Mouse (Mus musculus): ENCODE data around the gene Gtpbp3. TPM values are rescaled to one million over a fixed set of nuclear protein-coding genes. Genes with fewer than 3 reads are reported as not detected.

Gtpbp3 gene
- polyA plus RNA-seq, 1 experiment from 2014 or later: 6.8 TPM

DNA sequence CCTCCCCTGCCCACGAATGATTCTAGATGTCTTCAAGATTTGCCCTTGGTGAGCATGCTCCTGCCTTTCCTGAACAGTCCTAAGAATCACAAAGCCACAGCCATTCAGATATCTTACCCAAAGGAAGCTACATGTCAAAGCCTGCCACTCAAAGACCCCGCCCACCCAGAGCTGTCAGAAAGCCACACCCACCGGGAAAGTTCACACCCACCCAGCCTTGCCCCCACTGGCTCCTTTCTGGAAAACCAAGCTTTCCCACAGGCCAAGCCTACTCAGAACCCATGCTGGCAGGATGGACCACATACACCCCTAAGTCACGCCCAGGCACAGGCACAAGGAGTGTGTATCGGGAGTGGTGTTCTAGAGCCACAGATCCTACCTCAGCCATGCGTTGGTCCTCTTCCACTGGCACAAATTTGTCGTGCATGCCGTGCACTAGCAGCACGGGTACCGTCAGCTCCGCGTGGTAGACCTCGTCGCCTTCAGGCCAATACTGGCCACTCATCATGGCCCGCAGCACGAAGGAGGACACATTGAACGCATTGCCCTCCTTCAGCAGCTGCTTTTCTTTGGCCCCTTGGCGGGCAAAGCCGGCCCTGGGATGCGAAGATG lies 30.1 kb upstream of the Gtpbp3 start:
- DNase-seq (ENCODE audit: low spot score): no peak
- WGBS: 86% methylated on average over 20 of the region's 20 CpGs
- Histone ChIP-seq H3K27ac (replicated peaks; ENCODE audit: low read depth, low read length) (no peak overlapping the region), H3K9me3 (ENCODE audit: control insufficient read depth, low read length) (no peaks in the 10 kb centered on the region), H3K9ac (ENCODE audit: low read depth, low read length) (no peak overlapping the region), H3K27me3 (replicated peaks; ENCODE audit: control insufficient read depth, insufficient read depth, low read length) (no peaks in the 10 kb centered on the region), H3K36me3 (ENCODE audit: control insufficient read depth, insufficient read depth, low read length) (peaks cover 52% of the 10 kb centered on the region), H3K4me2 (ENCODE audit: low read depth, low read length) (no peak overlapping the region), H3K4me3 (ENCODE audit: low read depth, low read length) (no peak overlapping the region), H3K4me1 (ENCODE audit: control insufficient read depth, insufficient read depth, low read length) (peaks cover 6% of the 10 kb centered on the region; the same call in 1 of the 2 replicates)
- ATAC-seq (ENCODE audit: low read depth): no peak

DNA sequence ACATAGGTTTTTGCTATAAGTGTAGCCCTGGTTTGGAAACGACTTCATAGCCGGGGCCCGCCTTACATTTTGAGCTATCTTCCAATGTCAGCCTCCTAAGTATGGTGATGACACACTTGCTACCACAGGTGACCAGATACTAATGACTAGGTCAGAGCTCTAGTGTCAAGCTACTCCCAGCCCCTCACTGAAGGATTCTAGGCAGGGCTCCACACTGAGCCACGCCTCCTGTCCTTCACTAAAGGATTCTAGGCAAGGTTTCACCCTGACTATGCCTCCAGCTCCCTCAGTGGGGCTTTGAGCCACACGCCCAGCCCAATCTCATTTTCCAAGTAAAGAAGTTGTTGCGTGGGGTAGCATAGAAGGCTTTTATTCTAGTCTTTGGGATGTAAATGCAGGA lies 27.2 kb upstream of the Gtpbp3 start:
- peaks cover 52% of the 10 kb centered on the region for H3K36me3 ChIP-seq (ENCODE audit: control insufficient read depth, insufficient read depth, low read length)
- no peak overlapping the region for H3K9ac ChIP-seq (ENCODE audit: low read depth, low read length)
- peaks cover 18% of the 10 kb centered on the region; the same call in 1 of the 2 replicates for H3K4me1 ChIP-seq (ENCODE audit: control insufficient read depth, insufficient read depth, low read length)
- H3K4me2 ChIP-seq (ENCODE audit: low read depth, low read length): no peak overlapping the region
- no peaks in the 10 kb centered on the region for H3K27me3 ChIP-seq (replicated peaks; ENCODE audit: control insufficient read depth, insufficient read depth, low read length)
- no peaks in the 10 kb centered on the region for H3K9me3 ChIP-seq (ENCODE audit: control insufficient read depth, low read length)
- DNase-seq (ENCODE audit: low spot score) (no peak), ATAC-seq (ENCODE audit: low read depth) (no peak)
- no peak overlapping the region for H3K4me3 ChIP-seq (ENCODE audit: low read depth, low read length)
- WGBS: 90% methylated on average over 6 of the region's 6 CpGs
- no peak overlapping the region for H3K27ac ChIP-seq (replicated peaks; ENCODE audit: low read depth, low read length)

DNA sequence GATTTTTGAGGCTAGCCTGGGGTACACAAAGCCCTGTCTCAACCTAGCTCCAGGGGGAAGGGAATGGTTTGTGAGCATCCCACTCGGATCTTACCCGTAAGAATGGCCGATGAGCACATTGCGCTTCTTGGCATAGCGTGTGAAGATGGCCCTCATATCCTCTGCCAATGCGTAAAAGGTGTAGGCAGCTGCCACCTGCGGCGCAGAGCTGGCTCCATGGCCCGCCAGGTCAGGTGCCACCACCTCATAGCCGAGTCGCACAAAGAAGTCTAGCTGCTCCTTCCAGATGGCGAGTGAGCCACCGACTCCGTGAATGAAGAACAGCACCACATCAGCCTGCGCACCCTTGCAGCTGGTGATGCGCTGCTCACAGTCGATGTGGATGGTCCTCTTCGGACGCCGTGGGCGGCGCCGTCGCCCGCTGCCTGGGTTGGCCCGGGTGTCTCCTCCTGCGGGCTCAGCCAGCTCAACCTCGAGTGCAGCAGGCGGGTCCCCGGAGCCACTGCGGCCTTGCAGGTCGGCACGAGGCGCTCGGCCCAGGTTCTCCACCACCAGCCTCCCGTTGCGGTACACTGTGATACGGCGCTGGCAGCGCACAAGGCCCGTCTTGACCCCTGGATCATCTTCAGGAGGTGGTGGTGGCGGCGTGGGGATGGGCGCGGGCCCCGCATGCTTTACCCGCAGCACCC lies 26.6 kb upstream of the Gtpbp3 start:
- Histone ChIP-seq H3K27me3 (replicated peaks; ENCODE audit: control insufficient read depth, insufficient read depth, low read length) (no peaks in the 10 kb centered on the region), H3K9ac (ENCODE audit: low read depth, low read length) (no peak overlapping the region), H3K4me3 (ENCODE audit: low read depth, low read length) (no peak overlapping the region), H3K9me3 (ENCODE audit: control insufficient read depth, low read length) (no peaks in the 10 kb centered on the region), H3K36me3 (ENCODE audit: control insufficient read depth, insufficient read depth, low read length) (peaks cover 52% of the 10 kb centered on the region), H3K4me2 (ENCODE audit: low read depth, low read length) (no peak overlapping the region), H3K4me1 (ENCODE audit: control insufficient read depth, insufficient read depth, low read length) (peaks cover 20% of the 10 kb centered on the region; the same call in 1 of the 2 replicates), H3K27ac (replicated peaks; ENCODE audit: low read depth, low read length) (no peak overlapping the region)
- WGBS: 78% methylated on average over 46 of the region's 47 CpGs
- ATAC-seq (ENCODE audit: low read depth) (no peak), DNase-seq (ENCODE audit: low spot score) (no peak)

DNA sequence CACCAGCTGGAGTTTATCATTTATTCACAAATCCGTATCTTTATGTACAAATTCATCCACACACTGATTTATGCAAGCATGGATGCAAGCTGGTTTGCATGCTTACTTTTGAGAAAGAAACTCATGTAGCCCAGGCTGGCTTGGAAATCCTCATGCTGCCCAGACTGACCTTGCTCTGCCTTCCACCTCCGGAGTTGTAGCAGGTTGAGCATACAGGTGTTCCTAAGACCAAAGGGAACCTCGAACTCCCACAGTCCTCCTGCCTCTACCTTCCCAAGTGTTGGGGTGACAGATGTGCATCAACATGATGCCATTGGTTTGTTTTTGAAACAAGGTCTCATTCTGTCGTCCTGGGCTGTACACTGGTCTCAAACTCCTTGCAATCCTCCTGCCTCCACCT lies 25.7 kb upstream of the Gtpbp3 start:
- H3K27me3 ChIP-seq (replicated peaks; ENCODE audit: control insufficient read depth, insufficient read depth, low read length): no peaks in the 10 kb centered on the region
- H3K9me3 ChIP-seq (ENCODE audit: control insufficient read depth, low read length): no peaks in the 10 kb centered on the region
- H3K36me3 ChIP-seq (ENCODE audit: control insufficient read depth, insufficient read depth, low read length): peaks cover 45% of the 10 kb centered on the region
- peak overlapping the region; percentile 91 for H3K4me3 ChIP-seq (ENCODE audit: low read depth, low read length)
- peaks cover 20% of the 10 kb centered on the region; the same call in 1 of the 2 replicates for H3K4me1 ChIP-seq (ENCODE audit: control insufficient read depth, insufficient read depth, low read length)
- no peak for DNase-seq (ENCODE audit: low spot score)
- ATAC-seq (ENCODE audit: low read depth): no peak
- 68% methylated on average over 4 of the region's 4 CpGs for WGBS
- H3K4me2 ChIP-seq (ENCODE audit: low read depth, low read length): peak overlapping the region; percentile 93
- H3K27ac ChIP-seq (replicated peaks; ENCODE audit: low read depth, low read length): no peak overlapping the region
- H3K9ac ChIP-seq (ENCODE audit: low read depth, low read length): peak overlapping the region; percentile 82

DNA sequence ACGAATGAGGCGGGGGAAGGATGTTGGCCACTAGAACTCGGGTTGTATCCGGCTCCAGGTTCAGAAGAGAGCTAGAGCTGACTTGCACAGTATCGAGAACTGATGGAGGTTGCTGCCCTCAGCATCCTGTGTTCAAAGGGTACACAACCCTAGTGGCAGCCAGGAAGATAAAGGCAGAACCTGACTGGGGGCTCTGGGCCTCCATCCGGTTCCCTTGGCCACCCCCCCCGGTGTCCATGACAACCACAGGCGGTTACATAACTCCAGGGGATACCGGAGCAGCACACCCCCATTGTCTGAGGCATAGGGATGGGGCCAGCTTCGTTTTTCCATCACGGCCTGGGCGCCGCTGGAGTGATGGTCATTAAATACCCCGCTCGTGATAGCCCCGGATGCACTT lies 25.1 kb upstream of the Gtpbp3 start:
- H3K9ac ChIP-seq (ENCODE audit: low read depth, low read length): peak overlapping the region; percentile 82
- H3K9me3 ChIP-seq (ENCODE audit: control insufficient read depth, low read length): no peaks in the 10 kb centered on the region
- peak overlapping the region; percentile 91 for H3K4me3 ChIP-seq (ENCODE audit: low read depth, low read length)
- DNase-seq (ENCODE audit: low spot score) (peak; percentile 54), ATAC-seq (ENCODE audit: low read depth) (no peak)
- H3K4me1 ChIP-seq (ENCODE audit: control insufficient read depth, insufficient read depth, low read length): peaks cover 20% of the 10 kb centered on the region; the same call in 1 of the 2 replicates
- H3K27ac ChIP-seq (replicated peaks; ENCODE audit: low read depth, low read length): peak overlapping the region; percentile 39; the same call in 1 of the 2 replicates
- peaks cover 42% of the 10 kb centered on the region for H3K36me3 ChIP-seq (ENCODE audit: control insufficient read depth, insufficient read depth, low read length)
- H3K4me2 ChIP-seq (ENCODE audit: low read depth, low read length): peak overlapping the region; percentile 93
- H3K27me3 ChIP-seq (replicated peaks; ENCODE audit: control insufficient read depth, insufficient read depth, low read length): no peaks in the 10 kb centered on the region
- WGBS: 10% methylated on average over 12 of the region's 16 CpGs

DNA sequence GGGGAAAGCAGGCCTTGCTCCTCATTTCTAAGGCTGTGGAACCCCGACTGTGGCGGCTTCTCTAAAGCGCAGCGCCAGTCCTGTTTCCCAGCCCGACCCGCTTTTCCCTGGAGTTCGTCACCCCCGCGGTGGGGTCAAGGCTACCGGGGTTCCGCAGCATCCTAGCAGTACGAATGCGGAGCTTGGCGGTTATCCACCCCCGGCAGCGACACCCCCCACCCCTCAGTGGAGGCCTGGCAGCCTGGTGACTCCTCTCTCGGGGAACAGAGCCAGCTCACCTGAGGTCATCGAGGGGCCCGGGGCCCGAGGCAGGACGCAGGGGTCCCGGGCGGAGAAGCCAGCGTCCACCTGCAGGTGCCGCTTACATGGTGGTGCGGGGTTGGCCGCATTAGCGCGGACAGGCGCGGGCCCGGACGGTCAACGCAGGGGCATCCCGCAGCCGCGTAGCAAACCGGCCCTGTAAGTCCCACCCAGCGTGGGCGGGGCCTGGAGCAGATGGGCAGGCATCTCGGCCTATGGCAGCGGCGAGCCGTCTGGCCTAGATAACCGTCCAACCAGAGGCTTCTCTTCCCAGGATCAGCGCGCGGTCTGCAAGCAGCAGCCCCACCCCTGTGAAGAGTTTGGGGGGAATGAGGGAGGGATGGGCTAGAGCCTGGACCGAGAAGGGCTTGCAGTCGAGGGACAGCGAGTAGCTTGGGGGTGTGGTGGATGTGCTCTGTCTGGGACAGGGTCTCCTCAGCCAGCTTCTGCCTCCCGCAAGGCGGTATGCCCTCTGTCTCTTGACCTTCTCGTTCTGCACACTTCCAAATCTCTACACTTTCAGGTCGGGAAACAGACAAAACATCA lies 24.5 kb upstream of the Gtpbp3 start, which contains the start of gene Abhd8:
TSS of gene Abhd8 (minus strand) at position 468 of the 846 bp plus-strand sequence.
- Histone ChIP-seq H3K27ac (replicated peaks; ENCODE audit: low read depth, low read length) (peak within 1 kb of the TSS; percentile 90), H3K9ac (ENCODE audit: low read depth, low read length) (peak within 1 kb of the TSS; percentile 82), H3K4me1 (ENCODE audit: control insufficient read depth, insufficient read depth, low read length) (peaks cover 20% of the 10 kb centered on the region; the same call in 1 of the 2 replicates), H3K27me3 (replicated peaks; ENCODE audit: control insufficient read depth, insufficient read depth, low read length) (no peaks in the 10 kb centered on the region), H3K9me3 (ENCODE audit: control insufficient read depth, low read length) (no peaks in the 10 kb centered on the region), H3K36me3 (ENCODE audit: control insufficient read depth, insufficient read depth, low read length) (peaks cover 36% of the 10 kb centered on the region), H3K4me3 (ENCODE audit: low read depth, low read length) (peak within 1 kb of the TSS; percentile 91), H3K4me2 (ENCODE audit: low read depth, low read length) (peak within 1 kb of the TSS; percentile 93)
- DNase-seq (ENCODE audit: low spot score): peak; percentile 98
- WGBS: under 1% methylated on average over 26 of the region's 55 CpGs
- peak; percentile 88 for ATAC-seq (ENCODE audit: low read depth)

DNA sequence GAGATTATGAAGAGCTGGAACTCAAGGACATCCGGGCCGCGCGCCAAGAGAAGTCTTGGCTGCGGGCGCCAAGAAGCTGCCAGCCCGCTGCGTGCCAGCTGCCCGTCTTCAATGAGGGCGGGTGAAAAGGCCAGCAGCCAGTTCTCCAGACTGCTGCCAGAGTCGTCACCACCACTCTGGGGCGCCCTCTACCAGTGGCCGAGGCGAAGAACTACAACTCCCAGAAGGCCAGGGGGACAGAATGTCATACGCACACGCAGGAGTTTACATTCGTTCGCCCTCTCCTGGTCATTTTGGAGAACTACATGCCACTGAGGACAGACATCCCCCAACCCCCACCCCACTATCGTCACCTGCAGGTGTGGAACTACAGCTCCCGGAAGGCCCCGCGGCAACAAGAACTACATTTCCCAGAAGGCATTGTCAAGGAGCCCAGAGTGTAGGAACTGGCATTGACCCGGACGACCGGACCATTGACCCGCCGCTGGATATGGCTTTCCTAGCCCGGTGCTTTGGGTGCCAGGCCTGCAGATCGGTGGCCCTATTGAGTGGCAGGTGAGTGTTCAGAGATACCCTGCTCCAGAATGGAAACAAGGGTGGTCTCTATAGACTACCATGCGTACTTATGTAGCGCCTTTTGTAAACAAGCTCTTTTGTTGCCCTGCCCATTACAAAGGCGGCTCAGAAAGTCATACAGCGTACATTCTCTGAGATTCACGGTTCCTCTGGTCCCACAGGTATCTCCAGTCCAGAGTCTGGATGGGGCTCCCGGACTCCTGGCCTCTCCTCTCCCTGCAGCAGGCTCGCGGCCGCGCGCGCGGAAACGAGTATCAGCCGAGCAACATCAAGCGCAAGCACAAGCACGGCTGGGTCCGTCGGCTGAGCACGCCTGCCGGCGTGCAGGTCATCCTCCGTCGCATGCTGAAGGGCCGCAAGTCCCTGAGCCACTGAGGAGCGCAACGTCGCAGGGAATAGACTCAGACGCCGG lies 23.1 kb upstream of the Gtpbp3 start, which contains the start of gene Mrpl34:
TSS of gene Mrpl34 (plus strand) at position 447 of the 988 bp plus-strand sequence.
- H3K27me3 ChIP-seq (replicated peaks; ENCODE audit: control insufficient read depth, insufficient read depth, low read length): no peaks in the 10 kb centered on the region
- WGBS: under 1% methylated on average over 52 of the region's 59 CpGs
- DNase-seq (ENCODE audit: low spot score): peak; percentile 99
- H3K36me3 ChIP-seq (ENCODE audit: control insufficient read depth, insufficient read depth, low read length): peaks cover 22% of the 10 kb centered on the region
- H3K27ac ChIP-seq (replicated peaks; ENCODE audit: low read depth, low read length): peak within 1 kb of the TSS; percentile 90
- H3K4me3 ChIP-seq (ENCODE audit: low read depth, low read length): peak within 1 kb of the TSS; percentile 91
- ATAC-seq (ENCODE audit: low read depth): peak; percentile 76
- peaks cover 23% of the 10 kb centered on the region for H3K4me1 ChIP-seq (ENCODE audit: control insufficient read depth, insufficient read depth, low read length)
- peak within 1 kb of the TSS; percentile 82 for H3K9ac ChIP-seq (ENCODE audit: low read depth, low read length)
- H3K4me2 ChIP-seq (ENCODE audit: low read depth, low read length): peak within 1 kb of the TSS; percentile 93
- H3K9me3 ChIP-seq (ENCODE audit: control insufficient read depth, low read length): no peaks in the 10 kb centered on the region
